Mouse (Mus musculus): ENCODE results near the gene Lrrk1. TPM values are rescaled to one million over a fixed set of nuclear protein-coding genes. Genes with fewer than 3 reads are reported as not detected.
A peak's percentile ranks its signal among the peaks of the same experiment; 100 is the strongest.

Lrrk1 gene
- total and polyA plus RNA-seq, 2 experiments = 7.4 to 15.0 TPM

GRCm38 (mm10) chr7:66238157-66238556 lies 150.0 kb downstream of the Lrrk1 start:
- no peak for TF ChIP-seq CTCF (IDR thresholded peaks at IDR 0.05; ENCODE audit: low read depth, low read length)
- Histone ChIP-seq H3K9ac (ENCODE audit: low read depth, low read length) (no peak overlapping the region), H3K27me3 (ENCODE audit: control insufficient read depth, insufficient read depth, low read length) (no peaks in the 10 kb centered on the region), H3K79me2 (ENCODE audit: control insufficient read depth, insufficient read depth, low read length) (no peaks in the 10 kb centered on the region), H3K4me1 (ENCODE audit: control insufficient read depth, insufficient read depth, low read length) (no peaks in the 10 kb centered on the region), H3K36me3 (ENCODE audit: control insufficient read depth, insufficient read depth, low read length) (no peaks in the 10 kb centered on the region), H3K4me3 (ENCODE audit: insufficient read depth, low read depth, low read length) (no peak overlapping the region), H3K27ac (replicated peaks; ENCODE audit: insufficient read depth, low read depth, low read length) (no peak overlapping the region)
- WGBS = 95% methylated on average over 3 of the region's 3 CpGs
- no peak for DNase-seq (ENCODE audit: extremely low read depth, low read depth, low spot score)

- Histone ChIP-seq H3K79me2 (ENCODE audit: control insufficient read depth, insufficient read depth, low read length) (no peaks in the 10 kb centered on the region), H3K4me1 (ENCODE audit: control insufficient read depth, insufficient read depth, low read length) (no peaks in the 10 kb centered on the region), H3K27me3 (ENCODE audit: control insufficient read depth, insufficient read depth, low read length) (no peaks in the 10 kb centered on the region), H3K9ac (ENCODE audit: low read depth, low read length) (no peak overlapping the region), H3K27ac (replicated peaks; ENCODE audit: insufficient read depth, low read depth, low read length) (no peak overlapping the region), H3K4me3 (ENCODE audit: insufficient read depth, low read depth, low read length) (no peak overlapping the region), H3K36me3 (ENCODE audit: control insufficient read depth, insufficient read depth, low read length) (no peaks in the 10 kb centered on the region)
- no peak for TF ChIP-seq CTCF (IDR thresholded peaks at IDR 0.05; ENCODE audit: low read depth, low read length)
- no peak for DNase-seq (ENCODE audit: extremely low read depth, low read depth, low spot score)
- 92% methylated on average over 6 of the region's 6 CpGs for WGBS
Observed at GRCm38 (mm10) chr7:66233947-66234516, 154.1 kb downstream of the Lrrk1 start.

DNA sequence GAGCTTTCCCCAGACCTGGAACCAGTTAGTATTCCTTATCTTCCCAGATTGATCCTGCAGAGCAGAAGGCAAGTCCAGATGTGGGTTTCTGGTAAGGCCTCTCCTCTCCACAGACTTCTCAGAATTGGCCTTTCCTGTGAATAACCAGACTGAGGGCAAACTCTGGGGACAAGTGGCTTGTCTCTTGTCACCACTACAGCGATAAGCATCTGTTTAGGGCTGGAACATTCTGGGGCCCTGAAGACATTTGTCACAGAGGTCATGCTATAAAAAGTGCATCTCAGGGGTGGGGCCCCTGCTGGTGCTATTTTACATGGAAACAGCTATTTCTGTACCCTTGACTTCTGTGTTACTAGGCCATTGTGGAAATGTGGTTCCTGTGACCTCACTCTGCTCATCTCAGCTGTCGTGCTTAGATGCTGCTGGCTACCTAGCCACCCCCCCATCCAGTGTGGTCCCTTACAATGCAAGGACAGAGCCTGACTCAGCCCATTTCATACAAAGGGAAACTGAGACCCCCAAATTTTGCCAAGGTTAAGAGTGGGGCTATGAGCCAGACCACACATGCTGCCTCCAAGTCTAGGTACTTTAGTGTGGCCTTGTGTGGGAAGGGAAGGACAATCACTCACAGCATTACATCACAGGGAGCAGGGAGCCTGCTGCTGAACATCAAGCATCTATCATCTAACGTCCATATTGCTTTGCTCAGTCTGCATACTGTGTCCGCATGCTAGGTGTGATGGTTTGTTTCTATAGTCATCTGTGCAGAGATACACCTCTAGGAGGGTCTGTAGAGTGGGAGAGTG lies 154.8 kb downstream of the Lrrk1 start:
- Histone ChIP-seq H3K9ac (ENCODE audit: low read depth, low read length) (no peak overlapping the region), H3K27me3 (ENCODE audit: control insufficient read depth, insufficient read depth, low read length) (no peaks in the 10 kb centered on the region), H3K79me2 (ENCODE audit: control insufficient read depth, insufficient read depth, low read length) (no peaks in the 10 kb centered on the region), H3K27ac (replicated peaks; ENCODE audit: insufficient read depth, low read depth, low read length) (no peak overlapping the region), H3K4me3 (ENCODE audit: insufficient read depth, low read depth, low read length) (no peak overlapping the region), H3K4me1 (ENCODE audit: control insufficient read depth, insufficient read depth, low read length) (no peaks in the 10 kb centered on the region), H3K36me3 (ENCODE audit: control insufficient read depth, insufficient read depth, low read length) (no peaks in the 10 kb centered on the region)
- no peak for DNase-seq (ENCODE audit: extremely low read depth, low read depth, low spot score)
- TF ChIP-seq POLR2A (IDR thresholded peaks at IDR 0.05; ENCODE audit: extremely low read depth, insufficient read depth, low read length) (no peak), CTCF (IDR thresholded peaks at IDR 0.05; ENCODE audit: low read depth, low read length) (no peak)
- WGBS = 82% methylated on average over 4 of the region's 4 CpGs

DNA sequence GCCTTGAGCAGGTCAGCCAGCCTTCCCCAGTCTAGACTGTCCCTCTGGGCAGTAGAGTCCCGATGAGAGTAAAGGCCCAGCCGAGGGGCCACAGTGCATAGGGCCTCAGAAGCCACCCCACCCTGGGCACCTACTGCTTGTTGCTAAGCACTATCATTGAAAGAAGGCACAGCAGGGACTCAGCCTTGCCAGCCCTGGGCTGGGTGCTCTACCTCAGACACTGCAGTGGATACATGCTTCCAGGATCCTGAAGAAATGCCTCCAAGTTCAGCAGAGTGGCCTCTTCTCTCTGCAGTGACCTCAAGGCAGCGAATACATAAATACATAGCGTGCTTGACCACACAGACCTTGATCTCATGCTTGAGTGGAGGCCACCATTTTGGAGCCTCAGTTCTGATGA lies 156.3 kb downstream of the Lrrk1 start:
- H3K27me3 ChIP-seq (ENCODE audit: control insufficient read depth, insufficient read depth, low read length) = no peaks in the 10 kb centered on the region
- no peak overlapping the region for H3K27ac ChIP-seq (replicated peaks; ENCODE audit: insufficient read depth, low read depth, low read length)
- H3K4me3 ChIP-seq (ENCODE audit: insufficient read depth, low read depth, low read length) = no peak overlapping the region
- DNase-seq (ENCODE audit: extremely low read depth, low read depth, low spot score) = no peak
- no peaks in the 10 kb centered on the region for H3K79me2 ChIP-seq (ENCODE audit: control insufficient read depth, insufficient read depth, low read length)
- H3K9ac ChIP-seq (ENCODE audit: low read depth, low read length) = no peak overlapping the region
- 95% methylated on average over 4 of the region's 4 CpGs for WGBS
- TF ChIP-seq CTCF (IDR thresholded peaks at IDR 0.05; ENCODE audit: low read depth, low read length) = no peak
- no peak for TF ChIP-seq POLR2A (IDR thresholded peaks at IDR 0.05; ENCODE audit: extremely low read depth, insufficient read depth, low read length)
- H3K4me1 ChIP-seq (ENCODE audit: control insufficient read depth, insufficient read depth, low read length) = no peaks in the 10 kb centered on the region
- no peaks in the 10 kb centered on the region for H3K36me3 ChIP-seq (ENCODE audit: control insufficient read depth, insufficient read depth, low read length)

GRCm38 (mm10) chr7:66230638-66231550 lies 157.3 kb downstream of the Lrrk1 start:
- H3K9ac ChIP-seq (ENCODE audit: low read depth, low read length) = no peak overlapping the region
- no peaks in the 10 kb centered on the region for H3K4me1 ChIP-seq (ENCODE audit: control insufficient read depth, insufficient read depth, low read length)
- no peak for DNase-seq (ENCODE audit: extremely low read depth, low read depth, low spot score)
- TF ChIP-seq POLR2A (IDR thresholded peaks at IDR 0.05; ENCODE audit: extremely low read depth, insufficient read depth, low read length) (no peak), CTCF (IDR thresholded peaks at IDR 0.05; ENCODE audit: low read depth, low read length) (no peak)
- H3K36me3 ChIP-seq (ENCODE audit: control insufficient read depth, insufficient read depth, low read length) = no peaks in the 10 kb centered on the region
- H3K27me3 ChIP-seq (ENCODE audit: control insufficient read depth, insufficient read depth, low read length) = no peaks in the 10 kb centered on the region
- 0 out of 2 replicates have a peak overlapping the region, but pooled peaks have one; percentile 27 for H3K27ac ChIP-seq (replicated peaks; ENCODE audit: insufficient read depth, low read depth, low read length)
- H3K4me3 ChIP-seq (ENCODE audit: insufficient read depth, low read depth, low read length) = no peak overlapping the region
- no peaks in the 10 kb centered on the region for H3K79me2 ChIP-seq (ENCODE audit: control insufficient read depth, insufficient read depth, low read length)
- 84% methylated on average over 17 of the region's 17 CpGs for WGBS
